Mouse (Mus musculus) left cerebral cortex, postnatal 4 days (tissue): ENCODE measurements around the gene Cryz. TPM values are rescaled to one million over a fixed set of nuclear protein-coding genes. Genes with fewer than 3 reads are reported as not detected.

Source experiments
- DNase-seq: peaks from one replicate; pipeline ENCODE4 v3.0.0-alpha.2; 2022
- intact Hi-C: fragments of 180-260 bp; cut with DNase I; formaldehyde crosslinking; loops from one replicate; pipeline ENCODE4 v1.15.1; 2025
- total RNA-seq, 2 experiments: library from RNA; stranded (reverse); gene quantifications; 2 replicates each; pipeline ENCODE4 v1.2.3; 2021

The Cryz gene
- total RNA-seq, 2 experiments from 2014 or later, result 8.6 to 10.9 TPM

GRCm38 (mm10) chr3:154663976-154664581 is 67.6 kb downstream of the Cryz start:
- intact Hi-C loops, result no loop called here
- peak; percentile 60 for DNase-seq

- DNase-seq, result no peak
- intact Hi-C loops, result no loop called here
These were observed 68.1 kb downstream of the Cryz start for GRCm38 (mm10) chr3:154664636-154665035.

GRCm38 (mm10) chr3:154668485-154668884 is 72.0 kb downstream of the Cryz start:
- no peak for DNase-seq
- intact Hi-C loops, result no loop called here

GRCm38 (mm10) chr3:154670584-154670983 is 74.1 kb downstream of the Cryz start:
- intact Hi-C loops, result no loop called here
- DNase-seq, result no peak

GRCm38 (mm10) chr3:154671013-154671412 is 74.5 kb downstream of the Cryz start:
- DNase-seq, result no peak
- intact Hi-C loops, result no loop called here

Other genes with a start within 250 kb of the Cryz start
- 1 to 10 TPM; 6.4 to 9.4 TPM for gene Tyw3, start 393 bp downstream of the Cryz start, total RNA-seq
- 1 to 10 TPM; 3.4 to 5.0 TPM for gene Erich3, start 67.1 kb downstream of the Cryz start, total RNA-seq